Mouse (Mus musculus) MEL (cell line): ENCODE measurements around the gene Ppp1r15a. TPM values are rescaled to one million over a fixed set of nuclear protein-coding genes. Genes with fewer than 3 reads are reported as not detected.

Experiments
- DNase-seq: peaks from one replicate; pipeline ENCODE4 v3.0.0; 2011; ENCODE audit warnings: low read depth, low spot score
- H3K27ac ChIP-seq: 2 replicates; pipeline ENCODE4 v1.5.1; 2012; ENCODE audit warnings: low read depth, mild to moderate bottlenecking, control low read depth, low read length, moderate library complexity; ENCODE audit not compliant: control insufficient read depth
- H3K27me3 ChIP-seq, 2 experiments: fragments of 150-350 bp in 1 of 2; sonication (generic) in 1 of 2; 2 replicates each; pipeline ENCODE4 v1.6.1; 2012; ENCODE audit warnings: low read length in 2 of 2, mild to moderate bottlenecking in 2 of 2, improper control_type of control experiment in 1 of 2, moderate library complexity in 1 of 2; ENCODE audit not compliant: insufficient read depth in 2 of 2, control insufficient read depth in 1 of 2
- H3K36me3 ChIP-seq, 2 experiments: 2 replicates each; pipeline ENCODE4 v1.6.1; 2012 to 2014; ENCODE audit warnings: low read length in 2 of 2, improper control_type of control experiment in 1 of 2, inconsistent platforms in 1 of 2, mild to moderate bottlenecking in 1 of 2; ENCODE audit not compliant: insufficient read depth in 2 of 2, control insufficient read depth in 1 of 2
- H3K4me1 ChIP-seq, 2 experiments: fragments of 150-350 bp in 1 of 2; sonication (generic) in 1 of 2; 2 replicates each; pipeline ENCODE4 v1.6.1; 2012; ENCODE audit warnings: low read length in 2 of 2, improper control_type of control experiment in 1 of 2, mild to moderate bottlenecking in 1 of 2; ENCODE audit not compliant: insufficient read depth in 2 of 2, control insufficient read depth in 1 of 2
- H3K4me3 ChIP-seq, 2 experiments: fragments of 150-350 bp in 1 of 2; sonication (generic) in 1 of 2; 2 replicates each; pipeline ENCODE4 v1.5.1; 2012; ENCODE audit warnings: low read depth in 2 of 2, low read length in 2 of 2, mild to moderate bottlenecking in 2 of 2, moderate library complexity in 2 of 2, control low read depth in 1 of 2, improper control_type of control experiment in 1 of 2; ENCODE audit not compliant: control insufficient read depth in 1 of 2, insufficient read depth in 1 of 2
- H3K79me2 ChIP-seq: 2 replicates; pipeline ENCODE4 v1.6.1; 2012; ENCODE audit warnings: mild to moderate bottlenecking, low read length, moderate library complexity; ENCODE audit not compliant: control insufficient read depth, poor library complexity, insufficient read depth
- H3K9ac ChIP-seq: 2 replicates; pipeline ENCODE4 v1.6.1; 2012; ENCODE audit warnings: low read depth, mild to moderate bottlenecking, control low read depth, low read length, moderate library complexity; ENCODE audit not compliant: control insufficient read depth, poor library complexity, severe bottlenecking
- H3K9me3 ChIP-seq: fragments of 150-350 bp; sonication (generic); replicated peaks from 2 replicates; pipeline ENCODE4 v1.6.1; 2012; ENCODE audit warnings: mild to moderate bottlenecking, low read length, improper control_type of control experiment, moderate library complexity; ENCODE audit not compliant: insufficient read depth
- CHD1 ChIP-seq: IDR thresholded peaks from 2 replicates; pipeline ENCODE4 v1.6.1; 2012; ENCODE audit warnings: low read depth, mild to moderate bottlenecking, inconsistent platforms, low read length, improper control_type of control experiment
- CHD2 ChIP-seq: IDR thresholded peaks from 2 replicates; pipeline ENCODE4 v1.6.1; 2011; ENCODE audit warnings: low read length, improper control_type of control experiment
- EP300 ChIP-seq, 2 experiments: IDR thresholded peaks; 2 replicates each; pipeline ENCODE4 v1.6.1; 2011; ENCODE audit warnings: improper control_type of control experiment in 2 of 2, low read length in 2 of 2, low read depth in 1 of 2, mild to moderate bottlenecking in 1 of 2
- ETS1 ChIP-seq: IDR thresholded peaks from 2 replicates; pipeline ENCODE4 v1.6.1; 2012; ENCODE audit warnings: low read depth, mild to moderate bottlenecking, inconsistent platforms, low read length, improper control_type of control experiment, moderate library complexity
- GABPA ChIP-seq: IDR thresholded peaks from 2 replicates; pipeline ENCODE4 v1.6.1; 2012; ENCODE audit warnings: low read depth, mild to moderate bottlenecking, inconsistent platforms, low read length, improper control_type of control experiment, moderate library complexity
- GATA1 ChIP-seq: IDR thresholded peaks from 2 replicates; pipeline ENCODE4 v1.6.1; 2011; ENCODE audit warnings: low read depth, low read length, improper control_type of control experiment
- HCFC1 ChIP-seq: IDR thresholded peaks from 2 replicates; pipeline ENCODE4 v1.6.1; 2012; ENCODE audit warnings: low read depth, mild to moderate bottlenecking, inconsistent platforms, low read length, improper control_type of control experiment, moderate library complexity
- JUND ChIP-seq: IDR thresholded peaks from 2 replicates; pipeline ENCODE4 v1.6.1; 2011; ENCODE audit warnings: low read depth, mild to moderate bottlenecking, improper control_type of control experiment, low read length
- MAX ChIP-seq: IDR thresholded peaks from 2 replicates; pipeline ENCODE4 v1.6.1; 2011; ENCODE audit warnings: low read length, improper control_type of control experiment
- MAZ ChIP-seq: IDR thresholded peaks from 2 replicates; pipeline ENCODE4 v1.6.1; 2012; ENCODE audit warnings: low read depth, mild to moderate bottlenecking, inconsistent platforms, low read length, improper control_type of control experiment
- MXI1 ChIP-seq: IDR thresholded peaks from 2 replicates; pipeline ENCODE4 v1.6.1; 2011; ENCODE audit warnings: mild to moderate bottlenecking, low read depth, low read length, improper control_type of control experiment
- MYC ChIP-seq: IDR thresholded peaks from 2 replicates; pipeline ENCODE4 v1.6.1; 2011; ENCODE audit warnings: low read depth, mild to moderate bottlenecking, low read length, improper control_type of control experiment, moderate library complexity
- NELFE ChIP-seq: IDR thresholded peaks from 2 replicates; pipeline ENCODE4 v1.6.1; 2011; ENCODE audit warnings: low read depth, low read length, improper control_type of control experiment
- NRF1 ChIP-seq: IDR thresholded peaks from 2 replicates; pipeline ENCODE4 v1.6.1; 2014; ENCODE audit warnings: low read depth, mild to moderate bottlenecking, inconsistent platforms, low read length, improper control_type of control experiment, moderate library complexity; ENCODE audit not compliant: poor library complexity, insufficient read depth, severe bottlenecking
- POLR2A ChIP-seq, 2 experiments: IDR thresholded peaks; 2 replicates each; pipeline ENCODE4 v1.6.1; 2011 to 2012; ENCODE audit warnings: low read length in 2 of 2, mild to moderate bottlenecking in 2 of 2, control low read depth in 1 of 2, improper control_type of control experiment in 1 of 2, low read depth in 1 of 2, moderate library complexity in 1 of 2; ENCODE audit not compliant: control insufficient read depth in 1 of 2, insufficient read depth in 1 of 2, poor library complexity in 1 of 2
- POLR2AphosphoS5 ChIP-seq: IDR thresholded peaks from 2 replicates; pipeline ENCODE4 v1.6.1; 2012; ENCODE audit warnings: low read depth, borderline replicate concordance, mild to moderate bottlenecking, inconsistent platforms, low read length, moderate library complexity, mixed read lengths
- RAD21 ChIP-seq: IDR thresholded peaks from 2 replicates; pipeline ENCODE4 v1.6.1; 2011; ENCODE audit warnings: mild to moderate bottlenecking, low read depth, low read length, improper control_type of control experiment
- RCOR1 ChIP-seq: IDR thresholded peaks from 2 replicates; pipeline ENCODE4 v1.6.1; 2012; ENCODE audit warnings: low read depth, mild to moderate bottlenecking, inconsistent platforms, low read length, improper control_type of control experiment
- TAL1 ChIP-seq: IDR thresholded peaks from 2 replicates; pipeline ENCODE4 v1.6.1; 2012; ENCODE audit warnings: mild to moderate bottlenecking, inconsistent platforms, low read length, moderate library complexity, mixed read lengths
- TBP ChIP-seq: IDR thresholded peaks from 2 replicates; pipeline ENCODE4 v1.8.0; 2011; ENCODE audit warnings: low read depth, low read length, improper control_type of control experiment
- UBTF ChIP-seq: IDR thresholded peaks from 2 replicates; pipeline ENCODE4 v1.6.1; 2012; ENCODE audit warnings: low read depth, mild to moderate bottlenecking, inconsistent platforms, low read length, improper control_type of control experiment, moderate library complexity, borderline replicate concordance; ENCODE audit not compliant: insufficient read depth
- USF1 ChIP-seq: IDR thresholded peaks from 2 replicates; pipeline ENCODE4 v1.6.1; 2014; ENCODE audit warnings: low read depth, mild to moderate bottlenecking, inconsistent platforms, low read length, improper control_type of control experiment, moderate library complexity
- USF2 ChIP-seq, 2 experiments: IDR thresholded peaks; 2 replicates each; pipeline ENCODE4 v1.6.1; 2011 to 2012; ENCODE audit warnings: improper control_type of control experiment in 2 of 2, low read length in 2 of 2, borderline replicate concordance in 1 of 2, inconsistent platforms in 1 of 2, low read depth in 1 of 2, mild to moderate bottlenecking in 1 of 2; ENCODE audit not compliant: insufficient read depth in 1 of 2
- ZC3H11A ChIP-seq: IDR thresholded peaks from 2 replicates; pipeline ENCODE4 v1.6.1; 2012; ENCODE audit warnings: low read depth, mild to moderate bottlenecking, inconsistent platforms, low read length, improper control_type of control experiment
- ZKSCAN1 ChIP-seq: IDR thresholded peaks from 2 replicates; pipeline ENCODE4 v1.6.1; 2012; ENCODE audit warnings: low read depth, mild to moderate bottlenecking, inconsistent platforms, low read length, improper control_type of control experiment, moderate library complexity
- ZMIZ1 ChIP-seq: IDR thresholded peaks from 2 replicates; pipeline ENCODE4 v1.6.1; 2012; ENCODE audit warnings: low read depth, mild to moderate bottlenecking, inconsistent platforms, low read length, improper control_type of control experiment, moderate library complexity
- polyA plus RNA-seq, 2 experiments: library from polyadenylated mRNA; stranded (reverse) in 1 of 2; unstranded in 1 of 2; fragments of >175 nt in 1 of 2; fragments of >200 nt in 1 of 2; gene quantifications; 2 replicates each; pipeline versions ENCODE4 v1.2.1 to v1.2.4; 2012; ENCODE audit warnings: low replicate concordance in 2 of 2, low read depth in 1 of 2; ENCODE audit not compliant: insufficient read length in 2 of 2, insufficient read depth in 1 of 2, missing spikeins in 1 of 2
- total RNA-seq: library from RNA; depleted of rRNA; stranded (reverse); fragments of 300-350 nt; gene quantifications from 2 replicates; pipeline ENCODE4 v1.2.3, GENCODE M21; 2012

Ppp1r15a gene
- total and polyA plus RNA-seq, 3 experiments = 27.0 to 78.0 TPM; not detected in 1

DNA sequence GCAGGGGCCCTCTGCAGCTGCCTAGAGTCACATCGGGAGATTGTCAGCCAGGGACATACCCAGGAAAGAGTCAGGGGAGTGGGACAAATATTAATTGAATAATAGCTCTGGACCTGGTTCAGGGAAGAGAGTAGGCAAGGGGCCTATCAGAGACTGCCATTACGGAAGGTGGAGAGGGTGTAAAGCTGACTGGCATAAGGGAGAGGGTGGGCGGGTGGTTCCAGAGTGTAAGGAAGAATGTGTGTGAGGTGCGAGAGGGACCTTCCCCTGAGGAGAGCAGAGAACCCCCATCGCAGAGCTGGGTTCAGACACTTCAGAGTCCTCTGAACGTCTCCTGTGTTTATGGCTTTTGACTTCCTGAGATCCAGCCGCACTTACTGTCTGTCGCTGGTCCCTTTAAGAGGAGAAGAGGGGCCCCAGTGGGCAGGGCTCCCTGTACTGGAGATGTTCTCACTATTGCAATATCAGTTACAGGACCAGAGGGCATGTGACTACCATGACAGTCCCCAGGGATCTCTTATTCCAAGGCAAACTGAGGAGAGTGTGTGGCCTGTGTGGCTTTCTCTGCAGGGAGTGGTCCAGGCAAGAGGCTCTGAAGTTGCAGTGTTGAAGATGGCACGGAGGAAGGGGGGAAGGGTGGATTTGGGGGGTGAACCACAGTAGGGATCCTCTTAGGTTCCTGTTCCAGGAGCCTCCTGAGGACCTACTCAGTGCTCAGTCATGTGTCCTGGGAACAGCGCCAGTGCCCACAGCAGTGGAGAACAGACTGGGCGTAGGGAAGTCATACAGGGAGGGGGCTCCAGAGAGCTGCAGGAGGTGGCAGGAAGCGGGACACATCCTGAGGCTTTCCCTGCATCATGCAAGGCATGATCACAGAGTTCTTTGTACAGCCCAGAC is 35.8 kb upstream of the Ppp1r15a start:
- Histone ChIP-seq H3K9me3 (no peaks in the 10 kb centered on the region), H3K9ac (peak overlapping the region; percentile 72), H3K36me3 (0 out of 4 replicates have a peak, but pooled peaks cover 0 to 2% of the 10 kb centered on the region in 2 experiments), H3K79me2 (no peaks in the 10 kb centered on the region; the same call in 1 of the 2 replicates), H3K27me3 (no peaks in the 10 kb centered on the region), H3K27ac (peak overlapping the region; percentile 90), H3K4me1 (peaks cover 0 to 10% of the 10 kb centered on the region in 2 experiments; a peak in 2 of 4 replicates), H3K4me3 (peak overlapping the region; percentile 53 to 60)
- TF ChIP-seq ZKSCAN1 (peak; percentile 99), TBP (peak; percentile 44; the same call in 1 of the 2 replicates), HCFC1 (peak; percentile 51; the same call in 1 of the 2 replicates), USF1 (peak; percentile 81), NELFE (no peak), MAX (0 out of 2 replicates have a peak, but pooled peaks have one; percentile 22), CHD1 (no peak), MAZ (0 out of 2 replicates have a peak, but pooled peaks have one; percentile 87), EP300 (IDR thresholded peaks at IDR 0.05; ENCODE audit: low read depth in 1 of 2, low read length in 2 of 2) (peak in 1 of 2 experiments; percentile 31; a peak in 1 of 4 replicates), ETS1 (0 out of 2 replicates have a peak, but pooled peaks have one; percentile 12), MXI1 (peak; percentile 69; the same call in 1 of the 2 replicates), ZC3H11A (no peak), POLR2A (IDR thresholded peaks at IDR 0.05; ENCODE audit: control insufficient read depth in 1 of 2, insufficient read depth in 1 of 2, low read depth in 1 of 2, low read length in 2 of 2, poor library complexity in 1 of 2) (peak in 1 of 2 experiments; percentile 47; a peak in 1 of 4 replicates), CHD2 (no peak)
- peak; percentile 76 for DNase-seq

DNA sequence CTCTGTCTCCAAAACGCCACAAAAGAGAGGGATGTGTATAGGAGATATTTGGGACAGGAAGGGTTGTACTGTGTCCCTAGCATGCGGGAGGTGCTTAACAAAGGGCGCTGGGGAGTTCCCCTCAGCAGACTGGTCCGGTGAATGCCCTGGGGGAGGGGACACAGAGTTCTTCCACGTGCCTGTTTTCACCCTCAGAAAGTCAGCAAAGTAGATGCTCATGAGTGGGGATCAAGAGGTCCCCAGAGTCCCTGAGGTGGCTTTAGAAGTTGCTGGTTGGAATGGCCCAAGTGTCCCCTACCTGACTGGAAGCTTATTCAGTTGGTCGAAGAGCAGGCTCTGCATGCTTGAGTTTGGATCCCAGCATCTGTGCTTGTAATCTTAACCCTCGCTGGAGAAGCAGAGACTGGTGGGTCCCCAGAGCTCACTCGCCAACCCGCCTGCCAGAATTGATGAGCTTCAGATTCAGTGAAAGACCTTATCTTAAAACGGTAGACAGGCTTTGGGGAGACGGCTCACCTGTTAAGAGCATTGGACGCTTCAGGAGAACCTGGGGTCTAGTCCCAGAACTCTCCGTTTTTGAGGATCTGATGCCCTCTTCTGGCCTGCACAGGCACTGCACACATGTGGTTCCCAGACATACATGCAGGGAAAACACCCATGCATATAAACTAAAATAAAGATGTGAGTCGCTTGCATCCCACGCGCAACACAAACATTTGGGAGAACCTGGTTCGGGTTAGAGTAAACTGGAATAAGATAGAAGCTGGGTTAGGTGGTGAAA is 35.0 kb upstream of the Ppp1r15a start:
- peak; percentile 87 for DNase-seq
- TF ChIP-seq RCOR1 (no peak), GATA1 (no peak), ZMIZ1 (no peak; the same call in 1 of the 2 replicates), RAD21 (peak; percentile 75), ETS1 (no peak; the same call in 1 of the 2 replicates), GABPA (no peak), NRF1 (no peak), USF2 (IDR thresholded peaks at IDR 0.05; ENCODE audit: borderline replicate concordance in 1 of 2, insufficient read depth in 1 of 2, low read depth in 1 of 2, low read length in 2 of 2) (no peak), TAL1 (no peak), HCFC1 (0 out of 2 replicates have a peak, but pooled peaks have one; percentile 20), MYC (peak; percentile 71; the same call in 1 of the 2 replicates), POLR2AphosphoS5 (no peak), MXI1 (peak; percentile 61; the same call in 1 of the 2 replicates), JUND (no peak), ZC3H11A (peak; percentile 53), UBTF (no peak), NELFE (no peak), EP300 (IDR thresholded peaks at IDR 0.05; ENCODE audit: low read depth in 1 of 2, low read length in 2 of 2) (no peak), USF1 (no peak)

More for the DNA sequence above, 35.0 kb upstream of the Ppp1r15a start:
- Histone ChIP-seq H3K36me3 (0 out of 4 replicates have a peak, but pooled peaks cover 0 to 2% of the 10 kb centered on the region in 2 experiments), H3K79me2 (no peaks in the 10 kb centered on the region; the same call in 1 of the 2 replicates), H3K9me3 (no peaks in the 10 kb centered on the region), H3K27ac (peak overlapping the region; percentile 90), H3K9ac (peak overlapping the region; percentile 72), H3K27me3 (no peaks in the 10 kb centered on the region), H3K4me3 (peak overlapping the region; percentile 53 to 60), H3K4me1 (peaks cover 0 to 10% of the 10 kb centered on the region in 2 experiments; a peak in 2 of 4 replicates)
